Mouse (Mus musculus) CH12F3 (cell line): ENCODE results near the gene Krt2.

Source experiments
- in situ Hi-C: fragments of 300-500 bp; cut with MboI; formaldehyde crosslinking; loops from 2 replicates; pipeline ENCODE4 v1.14.3; 2020; ENCODE audit warnings: low sequenced_read_pairs

Krt2 gene

GRCm38 (mm10) chr15:101817875-101818274 lies at the start of gene Krt2:
Gene Krt2, minus strand, starts transcription at chr15:101818169.
- in situ Hi-C loops = no loop called here

GRCm38 (mm10) chr15:101866754-101867153 lies 48.8 kb upstream of the Krt2 start:
- in situ Hi-C loops = no loop called here

GRCm38 (mm10) chr15:101860421-101861130 lies 42.6 kb upstream of the Krt2 start:
- in situ Hi-C loops = no loop called here

GRCm38 (mm10) chr15:101859735-101860170 lies 41.8 kb upstream of the Krt2 start:
- in situ Hi-C loops = no loop called here

GRCm38 (mm10) chr15:101858673-101859425 lies 40.9 kb upstream of the Krt2 start:
- in situ Hi-C loops = no loop called here

GRCm38 (mm10) chr15:101856696-101857095 lies 38.7 kb upstream of the Krt2 start:
- in situ Hi-C loops = no loop called here

GRCm38 (mm10) chr15:101855732-101856131 lies 37.8 kb upstream of the Krt2 start:
- in situ Hi-C loops = no loop called here

GRCm38 (mm10) chr15:101854294-101854693 lies 36.3 kb upstream of the Krt2 start:
- in situ Hi-C loops = no loop called here

GRCm38 (mm10) chr15:101852571-101852970 lies 34.6 kb upstream of the Krt2 start:
- in situ Hi-C loops = no loop called here

- in situ Hi-C loops = no loop called here
These were observed 32.7 kb upstream of the Krt2 start, which contains the start of gene Krt1 for GRCm38 (mm10) chr15:101850694-101851093. Gene Krt1, minus strand, starts transcription at chr15:101850794.

GRCm38 (mm10) chr15:101845971-101846403 lies 28.0 kb upstream of the Krt2 start:
- in situ Hi-C loops = no loop called here

GRCm38 (mm10) chr15:101843192-101843591 lies 25.2 kb upstream of the Krt2 start:
- in situ Hi-C loops = no loop called here

- in situ Hi-C loops = no loop called here
These were observed 16.9 kb upstream of the Krt2 start for GRCm38 (mm10) chr15:101834784-101835328.

- in situ Hi-C loops = no loop called here
These were observed 15.2 kb upstream of the Krt2 start for GRCm38 (mm10) chr15:101833131-101833530.

GRCm38 (mm10) chr15:101829441-101829840 lies 11.5 kb upstream of the Krt2 start:
- in situ Hi-C loops = no loop called here

- in situ Hi-C loops = no loop called here
These were observed 3.8 kb upstream of the Krt2 start for GRCm38 (mm10) chr15:101821786-101822185.

GRCm38 (mm10) chr15:101803052-101803822 lies 14.7 kb downstream of the Krt2 start:
- in situ Hi-C loops = no loop called here

- in situ Hi-C loops = no loop called here
These were observed 15.6 kb downstream of the Krt2 start, which contains the start of gene Krt73 for GRCm38 (mm10) chr15:101802296-101802835. Gene Krt73, minus strand, starts transcription at chr15:101802346.

- in situ Hi-C loops = no loop called here
These were observed 27.1 kb downstream of the Krt2 start for GRCm38 (mm10) chr15:101790867-101791266.

- in situ Hi-C loops = no loop called here
These were observed 31.6 kb downstream of the Krt2 start, which contains the start of gene Krt72 for GRCm38 (mm10) chr15:101786360-101786759. Gene Krt72, minus strand, starts transcription at chr15:101786460.
